Mouse (Mus musculus) frontal cortex, postnatal 10 days (tissue): ENCODE results near the gene Myh3.
"Not testable (repeated sequence)": the region's sequence is repeated elsewhere in the genome, so short reads cannot be mapped to it uniquely, and the experiment has no call there.

Experiments used
- DNase-seq, 2 experiments: peaks; one replicate each; pipeline ENCODE4 v3.0.0; 2022; ENCODE audit warnings: low spot score in 2 of 2, mixed read lengths in 1 of 2

Myh3 gene

GRCm38 (mm10) chr11:67077435-67077834 lies 665 bp upstream of the Myh3 start:
- DNase-seq, result no peak

- DNase-seq, result no peak
Observed at GRCm38 (mm10) chr11:67078888-67079287, 788 bp downstream of the Myh3 start.

- DNase-seq, result no peak
Observed at GRCm38 (mm10) chr11:67079740-67080139, 1.6 kb downstream of the Myh3 start.

- DNase-seq, result peak in 1 of 2 experiments; percentile 29
Observed at GRCm38 (mm10) chr11:67080168-67080567, 2.1 kb downstream of the Myh3 start.

GRCm38 (mm10) chr11:67081125-67081649 lies 3.1 kb downstream of the Myh3 start:
- no peak for DNase-seq

- no peak for DNase-seq
Observed at GRCm38 (mm10) chr11:67082188-67082587, 4.1 kb downstream of the Myh3 start.

- no peak for DNase-seq
Observed at GRCm38 (mm10) chr11:67082793-67083192, 4.7 kb downstream of the Myh3 start.

GRCm38 (mm10) chr11:67083239-67083638 lies 5.1 kb downstream of the Myh3 start:
- DNase-seq, result no peak

- no peak for DNase-seq
Observed at GRCm38 (mm10) chr11:67083712-67084340, 5.7 kb downstream of the Myh3 start.

GRCm38 (mm10) chr11:67085489-67085888 lies 7.4 kb downstream of the Myh3 start:
- DNase-seq, result peak in 1 of 2 experiments; percentile 61

- no peak for DNase-seq
Observed at GRCm38 (mm10) chr11:67086467-67087164, 8.5 kb downstream of the Myh3 start.

- no peak for DNase-seq
Observed at GRCm38 (mm10) chr11:67087225-67087624, 9.1 kb downstream of the Myh3 start.

- not testable (repeated sequence) for DNase-seq
Observed at GRCm38 (mm10) chr11:67092354-67092753, 14.3 kb downstream of the Myh3 start.

- DNase-seq, result no peak
Observed at GRCm38 (mm10) chr11:67093201-67093600, 15.1 kb downstream of the Myh3 start.

- DNase-seq, result no peak
Observed at GRCm38 (mm10) chr11:67093652-67094051, 15.6 kb downstream of the Myh3 start.

GRCm38 (mm10) chr11:67094470-67094869 lies 16.4 kb downstream of the Myh3 start:
- DNase-seq, result no peak

- DNase-seq, result no peak
Observed at GRCm38 (mm10) chr11:67097709-67098108, 19.6 kb downstream of the Myh3 start.

GRCm38 (mm10) chr11:67098427-67098826 lies 20.3 kb downstream of the Myh3 start:
- peak in 1 of 2 experiments; percentile 37 for DNase-seq

- DNase-seq, result no peak
Observed at GRCm38 (mm10) chr11:67099241-67099640, 21.1 kb downstream of the Myh3 start.

- no peak for DNase-seq
Observed at GRCm38 (mm10) chr11:67100169-67100568, 22.1 kb downstream of the Myh3 start.

GRCm38 (mm10) chr11:67101713-67102112 lies 23.6 kb downstream of the Myh3 start:
- DNase-seq, result no peak

GRCm38 (mm10) chr11:67103256-67103655 lies 25.2 kb downstream of the Myh3 start:
- no peak for DNase-seq

GRCm38 (mm10) chr11:67104242-67104641 lies 26.1 kb downstream of the Myh3 start:
- DNase-seq, result no peak
